In genomic region chr2:174033257-174033800, GRCm38 (mm10) we compare ENCODE assay signal across 19 mouse cellular contexts. TPM values are rescaled to one million over a fixed set of nuclear protein-coding genes. Genes with fewer than 3 reads are reported as not detected.
DNase-seq lines count a peak whose midpoint lies in the region; ATAC-seq and TF ChIP-seq lines count a peak whose summit lies in the region.
"Had no signal": no experiment of that assay in that cellular context is flagged by ENCODE, and none has a peak within 500 bp of the region (broad histone marks: within the 10 kb centered on the region; RNA-seq: fewer than 3 reads in every experiment).

No protein-coding gene starts in this region.

- no peak overlapping the region for H3K4me2 ChIP-seq in midbrain, embryonic 14.5 days (ENCODE audit: low read length)
- no peak overlapping the region for H3K4me2 ChIP-seq in lung, postnatal 0 days (replicated peaks; ENCODE audit: low read depth, low read length)
- H3K4me2 ChIP-seq: hindbrain, embryonic 13.5 days; limb, embryonic 15.5 days; liver, embryonic 15.5 days; midbrain, embryonic 12.5 days had no signal

- no peaks in the 10 kb centered on the region for H3K27me3 ChIP-seq in midbrain, embryonic 14.5 days (ENCODE audit: control insufficient read depth, insufficient read depth, low read length)
- H3K27me3 ChIP-seq in lung, postnatal 0 days (replicated peaks; ENCODE audit: insufficient read depth, low read length): no peaks in the 10 kb centered on the region
- H3K27me3 ChIP-seq: hindbrain, embryonic 13.5 days; limb, embryonic 15.5 days; liver, embryonic 15.5 days; midbrain, embryonic 12.5 days had no signal

- H3K4me1 ChIP-seq in midbrain, embryonic 14.5 days (ENCODE audit: control insufficient read depth, insufficient read depth, low read length): no peaks in the 10 kb centered on the region
- no peaks in the 10 kb centered on the region for H3K4me1 ChIP-seq in lung, postnatal 0 days (ENCODE audit: insufficient read depth, low read depth, low read length)
- H3K4me1 ChIP-seq: limb, embryonic 15.5 days; liver, embryonic 15.5 days; midbrain, embryonic 12.5 days had no signal

- no peak for TF ChIP-seq CTCF in brain, embryonic 14.5 days (IDR thresholded peaks at IDR 0.05; ENCODE audit: borderline replicate concordance, extremely low read depth, insufficient read depth, insufficient read length)
- no peak for TF ChIP-seq CTCF in lung, postnatal 0 days (IDR thresholded peaks at IDR 0.05)

- no peaks in the 10 kb centered on the region for H3K36me3 ChIP-seq in midbrain, embryonic 14.5 days (ENCODE audit: control insufficient read depth, insufficient read depth, low read length)
- no peaks in the 10 kb centered on the region for H3K36me3 ChIP-seq in lung, postnatal 0 days (ENCODE audit: insufficient read depth, low read length)
- H3K36me3 ChIP-seq: hindbrain, embryonic 13.5 days; limb, embryonic 15.5 days; liver, embryonic 15.5 days; midbrain, embryonic 12.5 days had no signal

- H3K9ac ChIP-seq in midbrain, embryonic 14.5 days (replicated peaks; ENCODE audit: low read length): no peak overlapping the region
- H3K9ac ChIP-seq in lung, postnatal 0 days (replicated peaks; ENCODE audit: low read depth): no peak overlapping the region
- H3K9ac ChIP-seq: hindbrain, embryonic 13.5 days; limb, embryonic 15.5 days; liver, embryonic 15.5 days; midbrain, embryonic 12.5 days had no signal

- DNase-seq in heart, adult 11 months: peak; percentile 74
- DNase-seq in heart, postnatal 10 days: no peak
- DNase-seq in kidney, adult 18-20 months: peak; percentile 0
- DNase-seq in kidney, postnatal 14 days: no peak
- DNase-seq in brain, embryonic 14.5 days (ENCODE audit: low read depth): peak; percentile 44
- DNase-seq in midbrain, embryonic 14.5 days: peak; percentile 40
- no peak for DNase-seq in cerebellum, adult 9-11 months
- DNase-seq in lung, postnatal 0 days (ENCODE audit: low spot score): no peak
- DNase-seq: adrenal gland, adult 2 months; cerebellum, adult 8-10 months; thymus, adult 18-20 months; thymus, postnatal 36 days had no signal

- 62% methylated on average over 9 of the region's 9 CpGs for WGBS in midbrain, embryonic 14.5 days
- 87% methylated on average over 9 of the region's 9 CpGs for WGBS in lung, postnatal 0 days

- no peak overlapping the region for H3K27ac ChIP-seq in midbrain, embryonic 14.5 days (replicated peaks; ENCODE audit: low read depth, low read length)
- H3K27ac ChIP-seq in lung, postnatal 0 days (ENCODE audit: low read length): no peak overlapping the region
- H3K27ac ChIP-seq: hindbrain, embryonic 13.5 days; left cerebral cortex, adult 2 months; limb, embryonic 15.5 days; liver, embryonic 15.5 days; macrophage; midbrain, embryonic 12.5 days had no signal

- no peaks in the 10 kb centered on the region for H3K9me3 ChIP-seq in midbrain, embryonic 14.5 days (ENCODE audit: control insufficient read depth, low read length)
- no peaks in the 10 kb centered on the region for H3K9me3 ChIP-seq in lung, postnatal 0 days (ENCODE audit: low read length)
- H3K9me3 ChIP-seq: hindbrain, embryonic 13.5 days; limb, embryonic 15.5 days; liver, embryonic 15.5 days; midbrain, embryonic 12.5 days had no signal

- TF ChIP-seq EP300 in lung, postnatal 0 days (IDR thresholded peaks at IDR 0.05): no peak

- H3K4me3 ChIP-seq in midbrain, embryonic 14.5 days (replicated peaks; ENCODE audit: low read depth, low read length): no peak overlapping the region
- no peak overlapping the region for H3K4me3 ChIP-seq in lung, postnatal 0 days (ENCODE audit: low read depth, low read length)
- H3K4me3 ChIP-seq: hindbrain, embryonic 13.5 days; left cerebral cortex, adult 2 months; limb, embryonic 15.5 days; liver, embryonic 15.5 days; midbrain, embryonic 12.5 days had no signal

- intact Hi-C loops in heart, postnatal 10 days (cut with DNase I): no loop called here

- no peak for ATAC-seq in midbrain, embryonic 14.5 days (ENCODE audit: low FRiP score, low TSS enrichment)
- no peak for ATAC-seq in lung, postnatal 0 days
- ATAC-seq: intestine, postnatal 0 days had no signal

- no peak for TF ChIP-seq POLR2A in brain, embryonic 14.5 days (IDR thresholded peaks at IDR 0.05; ENCODE audit: borderline replicate concordance, extremely low read depth, insufficient read depth, insufficient read length, poor library complexity, severe bottlenecking)

RNA-seq across cellular contexts. Expression of gene Stx16, which starts 42.8 kb away (rescaled TPM):
- 10 to 100 TPM; 35.3 to 38.7 TPM for total RNA-seq in heart, postnatal 10 days (2021)
- polyA plus RNA-seq in brain, embryonic 14.5 days (2012; rRNA removed): 49.6 and 55.6 TPM in 2 replicates
- 11.1 and 11.4 TPM in 2 replicates for polyA plus RNA-seq in midbrain, embryonic 14.5 days (2014; fragmentation: Nextera tagmentation; extraction: Ambion mirVana)
- polyA plus RNA-seq in lung, postnatal 0 days (2015; fragmentation: Nextera tagmentation; extraction: Ambion mirVana): 5.2 and 7.3 TPM in 2 replicates

Comparison
In these comparisons a context has a peak if more than half of its experiments do, and no peak if none do; other contexts are left out.
1. DNase-seq: peak in heart, adult 11 months (single experiment), kidney, adult 18-20 months (single experiment), brain, embryonic 14.5 days (single experiment) and midbrain, embryonic 14.5 days (single experiment); none in heart, postnatal 10 days (0 of 2), kidney, postnatal 14 days (single experiment), cerebellum, adult 9-11 months (single experiment) and lung, postnatal 0 days (single experiment).